ENCODE assay signal across 8 mouse cellular contexts in the genomic region with DNA sequence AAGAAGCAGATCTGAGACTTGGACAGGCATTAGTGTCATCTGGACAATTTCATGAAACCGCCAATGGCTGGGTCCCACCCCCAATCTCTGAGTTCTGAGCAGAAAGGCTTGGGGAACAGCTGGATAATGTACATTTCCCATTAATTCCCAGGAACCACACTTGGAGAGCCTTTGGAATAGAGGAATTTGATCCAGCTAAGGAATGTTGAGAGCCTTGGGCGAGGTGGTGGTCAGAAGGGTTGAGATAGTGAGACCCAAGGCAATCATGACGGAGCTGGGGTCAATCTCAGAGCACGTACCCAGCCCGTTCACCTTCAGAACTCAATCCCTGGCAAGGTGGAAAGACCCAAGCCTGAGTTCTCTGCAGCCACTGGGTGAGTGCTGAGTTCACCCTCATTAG. TPM values are rescaled to one million over a fixed set of nuclear protein-coding genes. Genes with fewer than 3 reads are reported as not detected.
DNase-seq lines count a peak whose midpoint lies in the region; ATAC-seq lines count a peak whose summit lies in the region.

No protein-coding gene starts in this region.

- H3K4me1 ChIP-seq in heart, embryonic 10.5 days, result peaks cover 17% of the 10 kb centered on the region
- peaks cover 17% of the 10 kb centered on the region for H3K4me1 ChIP-seq in midbrain, embryonic 10.5 days
- H3K4me1 ChIP-seq in midbrain, embryonic 11.5 days (ENCODE audit: control insufficient read depth, insufficient read depth, low read length), result peaks cover 7% of the 10 kb centered on the region; the same call in 1 of the 2 replicates
- peaks cover 36% of the 10 kb centered on the region for H3K4me1 ChIP-seq in liver, embryonic 12.5 days
- H3K4me1 ChIP-seq in stomach, embryonic 16.5 days (ENCODE audit: control insufficient read depth, insufficient read depth, low read length), result peaks cover 11% of the 10 kb centered on the region; the same call in 1 of the 2 replicates

- H3K9ac ChIP-seq in midbrain, embryonic 11.5 days (ENCODE audit: low read length), result no peak overlapping the region; the same call in 1 of the 2 replicates
- H3K9ac ChIP-seq in liver, embryonic 12.5 days, result peak overlapping the region; percentile 88
- H3K9ac ChIP-seq in stomach, embryonic 16.5 days (ENCODE audit: low read length), result peak overlapping the region; percentile 93; the same call in 1 of the 2 replicates

- no peak overlapping the region for H3K4me2 ChIP-seq in midbrain, embryonic 11.5 days
- peak overlapping the region; percentile 82 for H3K4me2 ChIP-seq in liver, embryonic 12.5 days
- peak overlapping the region; percentile 61 for H3K4me2 ChIP-seq in stomach, embryonic 16.5 days (ENCODE audit: low read depth, low read length)

- peaks cover 10% of the 10 kb centered on the region for H3K36me3 ChIP-seq in heart, embryonic 10.5 days
- H3K36me3 ChIP-seq in midbrain, embryonic 10.5 days, result peaks cover 12% of the 10 kb centered on the region
- no peaks in the 10 kb centered on the region; the same call in 1 of the 2 replicates for H3K36me3 ChIP-seq in midbrain, embryonic 11.5 days (ENCODE audit: control insufficient read depth, insufficient read depth, low read length)
- peaks cover 9% of the 10 kb centered on the region for H3K36me3 ChIP-seq in liver, embryonic 12.5 days
- H3K36me3 ChIP-seq in stomach, embryonic 16.5 days (ENCODE audit: control insufficient read depth, insufficient read depth, low read length), result peaks cover 2% of the 10 kb centered on the region

- H3K27me3 ChIP-seq in heart, embryonic 10.5 days (ENCODE audit: insufficient read depth, poor library complexity, severe bottlenecking), result no peaks in the 10 kb centered on the region
- H3K27me3 ChIP-seq in midbrain, embryonic 10.5 days (ENCODE audit: low read depth, poor library complexity, severe bottlenecking), result no peaks in the 10 kb centered on the region
- H3K27me3 ChIP-seq in midbrain, embryonic 11.5 days (ENCODE audit: control insufficient read depth, insufficient read depth, low read length), result no peaks in the 10 kb centered on the region
- H3K27me3 ChIP-seq in liver, embryonic 12.5 days (replicated peaks), result no peaks in the 10 kb centered on the region
- no peaks in the 10 kb centered on the region for H3K27me3 ChIP-seq in stomach, embryonic 16.5 days (ENCODE audit: control insufficient read depth, insufficient read depth, low read length)

- H3K9me3 ChIP-seq in heart, embryonic 10.5 days, result no peaks in the 10 kb centered on the region
- H3K9me3 ChIP-seq in midbrain, embryonic 10.5 days (replicated peaks), result no peaks in the 10 kb centered on the region
- H3K9me3 ChIP-seq in midbrain, embryonic 11.5 days (ENCODE audit: control insufficient read depth, low read length), result no peaks in the 10 kb centered on the region
- no peaks in the 10 kb centered on the region for H3K9me3 ChIP-seq in liver, embryonic 12.5 days (replicated peaks)
- no peaks in the 10 kb centered on the region for H3K9me3 ChIP-seq in stomach, embryonic 16.5 days (replicated peaks; ENCODE audit: control insufficient read depth, low read length)

- DNase-seq in heart, embryonic 10.5 days (ENCODE audit: low spot score), result no peak
- no peak for DNase-seq in heart, adult 9 months (ENCODE audit: low spot score in 2 of 2)
- no peak for DNase-seq in midbrain, embryonic 10.5 days (ENCODE audit: low spot score)
- DNase-seq in midbrain, embryonic 11.5 days (ENCODE audit: low spot score, missing footprints), result no peak
- DNase-seq in left cerebral cortex, adult 11 months (ENCODE audit: low spot score), result no peak
- no peak for DNase-seq in yolk sac, embryonic 10.5 days (ENCODE audit: low spot score)

- peak overlapping the region; percentile 90; the same call in 1 of the 2 replicates for H3K4me3 ChIP-seq in heart, embryonic 10.5 days
- H3K4me3 ChIP-seq in midbrain, embryonic 10.5 days, result peak overlapping the region; percentile 92
- no peak overlapping the region for H3K4me3 ChIP-seq in midbrain, embryonic 11.5 days (ENCODE audit: low read depth, low read length)
- H3K4me3 ChIP-seq in liver, embryonic 12.5 days, result peak overlapping the region; percentile 91; the same call in 1 of the 2 replicates
- H3K4me3 ChIP-seq in stomach, embryonic 16.5 days (replicated peaks; ENCODE audit: low read length), result no peak overlapping the region

- 42% methylated on average over 5 of the region's 5 CpGs for WGBS in heart, embryonic 10.5 days
- 89% methylated on average over 5 of the region's 5 CpGs for WGBS in midbrain, embryonic 10.5 days
- WGBS in midbrain, embryonic 11.5 days, result 92% methylated on average over 5 of the region's 5 CpGs
- WGBS in liver, embryonic 12.5 days (ENCODE audit: insufficient replicate concordance), result 79% methylated on average over 5 of the region's 5 CpGs
- WGBS in stomach, embryonic 16.5 days, result 53% methylated on average over 5 of the region's 5 CpGs

- no peak for ATAC-seq in midbrain, embryonic 11.5 days (ENCODE audit: low FRiP score)
- no peak for ATAC-seq in liver, embryonic 12.5 days
- no peak for ATAC-seq in stomach, embryonic 16.5 days (ENCODE audit: insufficient read depth, low FRiP score)

- H3K27ac ChIP-seq in heart, embryonic 10.5 days, result peak overlapping the region; percentile 98; the same call in 1 of the 2 replicates
- H3K27ac ChIP-seq in midbrain, embryonic 10.5 days (replicated peaks), result no peak overlapping the region
- H3K27ac ChIP-seq in midbrain, embryonic 11.5 days (ENCODE audit: low read depth, low read length), result no peak overlapping the region
- H3K27ac ChIP-seq in liver, embryonic 12.5 days, result peak overlapping the region; percentile 92; the same call in 1 of the 2 replicates
- H3K27ac ChIP-seq in stomach, embryonic 16.5 days (ENCODE audit: low read length), result no peak overlapping the region

RNA-seq across cellular contexts. Expression of a gene that starts 0.7 kb away (rescaled TPM):
- 64.8 and 68.6 TPM in 2 replicates for polyA plus RNA-seq in heart, embryonic 10.5 days (2016; fragmentation: Nextera tagmentation; extraction: Ambion mirVana)
- 69.7 and 70.5 TPM in 2 replicates for polyA plus RNA-seq in midbrain, embryonic 10.5 days (2016; fragmentation: Nextera tagmentation; extraction: Ambion mirVana)
- polyA plus RNA-seq in midbrain, embryonic 11.5 days (2014; fragmentation: Nextera tagmentation; extraction: Ambion mirVana), result 64.9 and 65.4 TPM in 2 replicates
- 44.0 and 45.7 TPM in 2 replicates for polyA plus RNA-seq in liver, embryonic 12.5 days (2016; fragmentation: Nextera tagmentation; extraction: Ambion mirVana)
- polyA plus RNA-seq in stomach, embryonic 16.5 days (2015; fragmentation: Nextera tagmentation; extraction: Ambion mirVana), result 72.0 and 75.0 TPM in 2 replicates

RNA-seq across cellular contexts. Expression of a gene that starts 16.0 kb away (rescaled TPM):
- 10.2 and 17.0 TPM in 2 replicates for polyA plus RNA-seq in heart, embryonic 10.5 days (2016; fragmentation: Nextera tagmentation; extraction: Ambion mirVana)
- polyA plus RNA-seq in midbrain, embryonic 10.5 days (2016; fragmentation: Nextera tagmentation; extraction: Ambion mirVana), result 18.8 and 20.6 TPM in 2 replicates
- polyA plus RNA-seq in midbrain, embryonic 11.5 days (2014; fragmentation: Nextera tagmentation; extraction: Ambion mirVana), result 12.7 and 12.9 TPM in 2 replicates
- 16.6 and 17.1 TPM in 2 replicates for polyA plus RNA-seq in liver, embryonic 12.5 days (2016; fragmentation: Nextera tagmentation; extraction: Ambion mirVana)
- polyA plus RNA-seq in stomach, embryonic 16.5 days (2015; fragmentation: Nextera tagmentation; extraction: Ambion mirVana), result 6.5 and 7.0 TPM in 2 replicates

Comparison
In these comparisons a context has a peak if more than half of its experiments do, and no peak if none do; other contexts are left out.
1. H3K4me3 ChIP-seq: peak in heart, embryonic 10.5 days (single experiment), midbrain, embryonic 10.5 days (single experiment) and liver, embryonic 12.5 days (single experiment); none in midbrain, embryonic 11.5 days (single experiment) and stomach, embryonic 16.5 days (single experiment).
2. H3K27ac ChIP-seq: peak in heart, embryonic 10.5 days (single experiment) and liver, embryonic 12.5 days (single experiment); none in midbrain, embryonic 10.5 days (single experiment), midbrain, embryonic 11.5 days (single experiment) and stomach, embryonic 16.5 days (single experiment).